Mouse (Mus musculus): ENCODE results near the gene Diexf.

GRCm38 (mm10) chr1:193133726-193134125 lies 3.7 kb upstream of the Diexf start:
- TF ChIP-seq POLR2A (IDR thresholded peaks at IDR 0.05; ENCODE audit: borderline replicate concordance, low read depth, low read length) (no peak), CTCF (IDR thresholded peaks at IDR 0.05; ENCODE audit: low read depth, low read length) (no peak)
